Mouse (Mus musculus) heart, embryonic 14.5 days (tissue): ENCODE results near the gene Nova2. TPM values are rescaled to one million over a fixed set of nuclear protein-coding genes. Genes with fewer than 3 reads are reported as not detected.

ENCODE experiments used
- ATAC-seq: fragments of 200-750 bp; cut with Nextera tagmentation; 2 replicates; pipeline ENCODE4 v1.8.0; 2017; ENCODE audit warnings: low read depth, moderate TSS enrichment; ENCODE audit not compliant: insufficient number of reproducible peaks, insufficient read depth, low FRiP score
- H3K27ac ChIP-seq, 2 experiments: fragments of 200-500 bp in 1 of 2; fragments of 300-500 bp in 1 of 2; sonication (generic) in 1 of 2; replicated peaks in 1 of 2; 2 replicates each; pipeline ENCODE4 v1.5.1; 2012 to 2014; ENCODE audit warnings: low read depth in 2 of 2, low read length in 2 of 2, control low read depth in 1 of 2, mild to moderate bottlenecking in 1 of 2, mixed read lengths in 1 of 2; ENCODE audit not compliant: control insufficient read depth in 1 of 2, insufficient read depth in 1 of 2
- H3K27me3 ChIP-seq: fragments of 300-500 bp; sonication (generic); 2 replicates; pipeline ENCODE4 v1.6.1; 2014; ENCODE audit warnings: mild to moderate bottlenecking, low read length, control low read depth; ENCODE audit not compliant: control insufficient read depth, insufficient read depth
- H3K36me3 ChIP-seq: fragments of 300-500 bp; sonication (generic); 2 replicates; pipeline ENCODE4 v1.6.1; 2014; ENCODE audit warnings: mild to moderate bottlenecking, control low read depth, low read length, mixed read lengths; ENCODE audit not compliant: control insufficient read depth, insufficient read depth
- H3K4me1 ChIP-seq, 2 experiments: fragments of 200-500 bp in 1 of 2; fragments of 300-500 bp in 1 of 2; sonication (generic) in 1 of 2; 2 replicates each; pipeline ENCODE4 v1.6.1; 2012 to 2014; ENCODE audit warnings: low read length in 2 of 2, control low read depth in 1 of 2, mixed read lengths in 1 of 2; ENCODE audit not compliant: control insufficient read depth in 2 of 2, insufficient read depth in 2 of 2
- H3K4me2 ChIP-seq: fragments of 300-500 bp; sonication (generic); 2 replicates; pipeline ENCODE4 v1.6.1; 2014; ENCODE audit warnings: mild to moderate bottlenecking, low read length
- H3K4me3 ChIP-seq, 2 experiments: fragments of 200-500 bp in 1 of 2; fragments of 300-500 bp in 1 of 2; sonication (generic) in 1 of 2; 2 replicates each; pipeline ENCODE4 v1.5.1; 2012 to 2014; ENCODE audit warnings: low read length in 2 of 2, mild to moderate bottlenecking in 2 of 2, control low read depth in 1 of 2, low read depth in 1 of 2, moderate library complexity in 1 of 2; ENCODE audit not compliant: control insufficient read depth in 1 of 2, insufficient read depth in 1 of 2
- H3K9ac ChIP-seq: fragments of 300-500 bp; sonication (generic); 2 replicates; pipeline ENCODE4 v1.6.1; 2014; ENCODE audit warnings: mild to moderate bottlenecking, low read length
- H3K9me3 ChIP-seq: fragments of 300-500 bp; sonication (generic); 2 replicates; pipeline ENCODE4 v1.6.1; 2016; ENCODE audit warnings: low read length, control low read depth; ENCODE audit not compliant: control insufficient read depth
- WGBS: fragments of 180-500 bp; shearing (Covaris S2); extraction: QIAGEN DNeasy Blood & Tissue Kit; methylation state at CpG from one replicate; pipeline ENCODE4 v1.1.7; 2014; 5-methylcytosine and 5-hydroxymethylcytosine counted together
- polyA plus RNA-seq: library from polyadenylated mRNA; unstranded; fragments of >200 nt; fragmentation: Nextera tagmentation; extraction: Ambion mirVana; gene quantifications from 2 replicates; pipeline ENCODE4 v1.2.1, GENCODE M21; 2014

Gene Nova2
- polyA plus RNA-seq, 1 experiment from 2014 or later, result 0.57 TPM

GRCm38 (mm10) chr7:19002848-19003498 is 77.3 kb downstream of the Nova2 start:
- ATAC-seq, result 0 out of 2 replicates have a peak, but pooled peaks have one; percentile 22
- peaks cover 32% of the 10 kb centered on the region for H3K36me3 ChIP-seq
- H3K27ac ChIP-seq, result peak overlapping the region; percentile 44 to 67
- peak overlapping the region; percentile 43 to 45 for H3K4me3 ChIP-seq
- peak overlapping the region; percentile 80 for H3K9ac ChIP-seq
- H3K9me3 ChIP-seq, result no peaks in the 10 kb centered on the region
- H3K27me3 ChIP-seq, result no peaks in the 10 kb centered on the region
- peak overlapping the region; percentile 82 for H3K4me2 ChIP-seq
- WGBS, result 3% methylated on average over 17 of the region's 17 CpGs
- H3K4me1 ChIP-seq, result peaks cover 9 to 48% of the 10 kb centered on the region in 2 experiments

DNA sequence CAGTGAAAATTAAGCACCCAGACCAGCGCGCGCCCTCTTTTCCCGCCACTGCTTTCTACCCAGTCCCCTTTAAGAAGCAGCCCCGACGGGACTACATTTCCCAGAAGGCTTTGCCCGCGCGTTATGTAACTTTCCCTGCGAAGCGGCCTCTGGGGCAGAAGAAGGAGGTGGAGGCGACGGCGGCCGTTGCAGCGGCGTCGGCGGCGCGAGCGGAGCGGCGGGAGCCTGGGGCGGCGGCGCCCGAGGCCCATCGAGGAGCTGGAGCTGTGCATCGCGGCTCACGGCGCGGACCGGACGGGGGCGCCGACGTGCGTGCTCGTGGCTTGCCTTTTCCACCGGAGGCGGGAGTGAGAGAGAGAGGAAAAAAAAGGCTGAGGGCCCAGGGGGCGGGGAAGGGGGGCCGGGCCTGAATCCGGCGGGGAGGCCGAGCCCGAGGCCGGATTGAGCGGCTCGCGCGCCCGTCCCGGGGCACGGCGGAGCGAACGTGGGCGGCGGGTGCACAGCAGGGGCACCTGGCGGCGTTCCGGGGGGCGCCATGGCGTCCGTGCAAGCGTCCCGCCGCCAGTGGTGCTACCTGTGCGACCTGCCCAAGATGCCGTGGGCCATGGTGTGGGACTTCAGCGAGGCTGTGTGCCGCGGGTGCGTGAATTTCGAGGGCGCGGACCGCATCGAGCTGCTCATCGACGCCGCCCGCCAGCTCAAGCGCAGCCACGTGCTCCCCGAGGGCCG is 78.4 kb downstream of the Nova2 start, which contains the start of gene Irf2bp1:
TSS of gene Irf2bp1 (plus strand) at position 143 of the 729 bp plus-strand sequence.
- Histone ChIP-seq H3K4me3 (peak within 1 kb of the TSS; percentile 89 to 96), H3K36me3 (peaks cover 32% of the 10 kb centered on the region), H3K27ac (peak within 1 kb of the TSS; percentile 93 to 94), H3K27me3 (no peaks in the 10 kb centered on the region), H3K4me2 (peak within 1 kb of the TSS; percentile 99), H3K9me3 (no peaks in the 10 kb centered on the region), H3K4me1 (peaks cover 9 to 48% of the 10 kb centered on the region in 2 experiments), H3K9ac (peak within 1 kb of the TSS; percentile 92)
- ATAC-seq, result peak; percentile 34
- WGBS, result under 1% methylated on average over 75 of the region's 90 CpGs

- ATAC-seq, result no peak
These were observed 79.0 kb downstream of the Nova2 start for GRCm38 (mm10) chr7:19004631-19005079.

DNA sequence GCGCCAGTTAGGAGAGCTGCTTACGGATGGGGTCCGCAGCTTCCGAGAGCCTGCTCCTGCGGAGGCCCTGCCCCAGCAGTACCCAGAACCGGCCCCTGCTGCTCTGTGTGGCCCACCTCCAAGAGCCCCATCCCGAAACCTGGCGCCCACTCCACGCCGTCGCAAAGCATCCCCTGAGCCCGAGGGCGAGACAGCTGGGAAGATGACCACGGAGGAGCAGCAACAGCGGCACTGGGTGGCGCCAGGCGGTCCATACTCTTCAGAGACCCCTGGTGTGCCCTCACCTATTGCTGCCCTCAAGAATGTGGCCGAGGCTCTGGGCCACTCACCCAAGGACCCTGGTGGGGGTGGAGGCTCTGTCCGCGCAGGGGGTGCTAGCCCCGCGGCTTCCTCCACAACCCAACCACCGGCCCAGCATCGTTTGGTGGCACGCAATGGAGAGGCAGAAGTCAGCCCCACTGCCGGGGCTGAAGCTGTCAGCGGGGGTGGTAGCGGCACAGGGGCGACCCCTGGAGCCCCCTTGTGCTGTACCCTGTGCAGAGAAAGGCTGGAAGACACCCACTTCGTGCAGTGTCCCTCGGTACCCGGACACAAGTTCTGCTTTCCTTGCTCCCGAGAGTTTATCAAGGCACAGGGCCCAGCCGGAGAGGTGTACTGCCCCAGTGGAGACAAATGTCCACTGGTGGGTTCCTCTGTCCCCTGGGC is 79.9 kb downstream of the Nova2 start:
- Histone ChIP-seq H3K27ac (no peak overlapping the region), H3K27me3 (no peaks in the 10 kb centered on the region), H3K9ac (peak overlapping the region; percentile 92; the same call in 1 of the 2 replicates), H3K36me3 (peaks cover 32% of the 10 kb centered on the region), H3K4me1 (peaks cover 9 to 43% of the 10 kb centered on the region in 2 experiments), H3K9me3 (no peaks in the 10 kb centered on the region), H3K4me2 (peak overlapping the region; percentile 99), H3K4me3 (peak overlapping the region; percentile 89 to 96; a peak in 2 of 4 replicates)
- ATAC-seq, result no peak
- WGBS, result 82% methylated on average over 34 of the region's 34 CpGs

More at GRCm38 (mm10) chr7:19004631-19005079, 79.0 kb downstream of the Nova2 start:
- Histone ChIP-seq H3K27me3 (no peaks in the 10 kb centered on the region), H3K4me2 (peak overlapping the region; percentile 99), H3K27ac (peak overlapping the region; percentile 9 to 94; a peak in 3 of 4 replicates), H3K9ac (peak overlapping the region; percentile 92), H3K4me1 (peaks cover 9 to 48% of the 10 kb centered on the region in 2 experiments), H3K4me3 (peak overlapping the region; percentile 89 to 96), H3K36me3 (peaks cover 32% of the 10 kb centered on the region), H3K9me3 (no peaks in the 10 kb centered on the region)
- WGBS, result 5% methylated on average over 34 of the region's 34 CpGs

DNA sequence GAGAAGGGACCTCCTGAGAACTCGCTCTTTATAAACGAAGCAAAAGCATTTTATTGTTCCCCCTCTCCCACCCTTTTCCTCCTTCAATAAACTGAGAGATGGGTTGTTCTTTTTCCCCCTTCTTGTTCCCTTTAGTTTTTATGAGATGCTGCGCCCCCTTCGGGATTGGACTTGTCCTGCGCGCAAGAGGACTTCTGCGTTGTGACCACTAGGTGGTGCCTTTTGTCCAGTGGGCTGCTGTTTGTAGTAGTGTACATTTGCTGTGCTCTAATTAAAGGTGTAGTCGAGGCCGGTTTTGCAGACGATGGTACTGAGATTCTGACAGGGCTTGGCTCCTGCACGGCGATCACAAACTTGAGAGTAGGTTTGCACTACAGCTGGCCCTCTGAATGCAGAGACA is 80.8 kb downstream of the Nova2 start:
- H3K9me3 ChIP-seq, result no peaks in the 10 kb centered on the region
- peaks cover 32% of the 10 kb centered on the region for H3K36me3 ChIP-seq
- H3K4me2 ChIP-seq, result peak overlapping the region; percentile 11; the same call in 1 of the 2 replicates
- H3K4me1 ChIP-seq, result peaks cover 9 to 38% of the 10 kb centered on the region in 2 experiments
- H3K4me3 ChIP-seq, result 0 out of 4 replicates have a peak overlapping the region, but pooled peaks of 1 of the 2 experiments have one; percentile 4
- no peak overlapping the region for H3K27ac ChIP-seq
- H3K27me3 ChIP-seq, result no peaks in the 10 kb centered on the region
- H3K9ac ChIP-seq, result 0 out of 2 replicates have a peak overlapping the region, but pooled peaks have one; percentile 30
- 10% methylated on average over 12 of the region's 12 CpGs for WGBS
- ATAC-seq, result no peak

DNA sequence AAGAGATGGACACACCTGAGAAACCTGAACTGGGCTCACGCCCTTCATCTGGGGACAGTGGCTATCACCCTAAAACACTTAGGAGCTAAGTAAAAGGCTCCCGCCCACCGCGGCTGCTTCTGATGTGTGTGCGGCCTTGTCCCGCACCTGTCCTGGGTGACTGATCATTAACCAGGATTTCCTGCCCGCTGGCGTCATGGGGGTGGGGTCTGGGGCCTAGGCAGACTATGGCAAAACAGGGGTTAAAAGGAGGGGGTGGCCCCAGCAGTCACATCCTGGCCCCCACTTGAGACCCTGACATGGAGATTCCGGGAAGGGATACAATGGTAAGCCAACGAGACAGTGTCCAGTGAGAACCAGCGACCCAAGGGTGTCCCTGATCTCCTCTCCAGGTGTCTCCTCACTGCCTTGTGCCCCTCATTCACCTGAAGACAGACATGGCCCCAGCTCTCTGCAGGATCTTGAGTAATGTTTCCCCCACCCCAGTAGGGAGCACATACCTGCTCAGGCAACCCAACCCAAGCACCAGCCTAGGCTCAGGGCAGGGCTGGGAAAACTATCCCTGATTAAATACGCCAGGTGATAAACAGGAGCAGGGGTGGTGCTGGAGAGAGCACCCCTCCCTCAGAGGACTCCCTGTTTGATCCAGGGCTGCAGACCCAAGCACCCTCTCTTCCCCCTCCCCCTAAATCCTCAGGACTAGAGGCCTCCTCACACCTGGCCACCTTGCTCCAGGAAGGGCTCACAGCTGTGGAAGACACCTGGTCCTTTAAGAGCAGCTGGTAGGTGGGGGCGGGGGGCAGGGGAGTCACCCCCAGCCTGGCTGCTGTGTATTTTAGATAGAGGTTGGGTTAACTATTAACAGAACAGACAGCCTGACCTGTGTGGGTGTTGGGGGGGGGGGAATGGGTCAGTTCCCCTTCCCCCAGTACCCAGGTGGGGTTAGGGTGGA is 81.6 kb downstream of the Nova2 start:
- no peak overlapping the region for H3K4me2 ChIP-seq
- WGBS, result 78% methylated on average over 13 of the region's 13 CpGs
- no peak for ATAC-seq
- H3K4me3 ChIP-seq, result no peak overlapping the region
- no peak overlapping the region for H3K9ac ChIP-seq
- H3K27me3 ChIP-seq, result no peaks in the 10 kb centered on the region
- no peaks in the 10 kb centered on the region for H3K9me3 ChIP-seq
- peaks cover 11 to 39% of the 10 kb centered on the region in 2 experiments for H3K4me1 ChIP-seq
- H3K36me3 ChIP-seq, result peaks cover 32% of the 10 kb centered on the region
- no peak overlapping the region for H3K27ac ChIP-seq
